Mouse (Mus musculus) liver, embryonic 14.5 days (tissue): ENCODE results near the gene Olfr70. TPM values are rescaled to one million over a fixed set of nuclear protein-coding genes. Genes with fewer than 3 reads are reported as not detected.

Experiments used
- ATAC-seq: fragments of 200-750 bp; cut with Nextera tagmentation; 2 replicates; pipeline ENCODE4 v1.8.0; 2017; ENCODE audit warnings: moderate number of reproducible peaks, mild to moderate bottlenecking, moderate library complexity; ENCODE audit not compliant: insufficient read depth
- DNase-seq, 3 experiments: peaks; one replicate each; pipeline ENCODE4 v3.0.0-alpha.2; 2012 to 2013; ENCODE audit warnings: low read depth in 3 of 3, low spot score in 3 of 3
- H3K27ac ChIP-seq: fragments of 300-500 bp; sonication (generic); 2 replicates; pipeline ENCODE4 v1.5.1; 2014; ENCODE audit warnings: moderate library complexity, mild to moderate bottlenecking, control low read depth, inconsistent platforms
- H3K27me3 ChIP-seq: fragments of 300-500 bp; sonication (generic); 2 replicates; pipeline ENCODE4 v1.6.1; 2014; ENCODE audit warnings: mild to moderate bottlenecking, low read length, moderate library complexity; ENCODE audit not compliant: control insufficient read depth, insufficient read depth
- H3K36me3 ChIP-seq: fragments of 300-500 bp; sonication (generic); replicated peaks from 2 replicates; pipeline ENCODE4 v1.6.1; 2014; ENCODE audit warnings: low read depth; ENCODE audit not compliant: control insufficient read depth, insufficient read depth
- H3K4me1 ChIP-seq, 2 experiments: fragments of 200-500 bp in 1 of 2; fragments of 300-500 bp in 1 of 2; sonication (generic) in 1 of 2; replicated peaks; 2 replicates each; pipeline ENCODE4 v1.6.1; 2012 to 2014; ENCODE audit warnings: antibody characterized with exemption in 1 of 2, inconsistent platforms in 1 of 2, low read length in 1 of 2; ENCODE audit not compliant: control insufficient read depth in 2 of 2, insufficient read depth in 2 of 2
- H3K4me2 ChIP-seq: fragments of 300-500 bp; sonication (generic); 2 replicates; pipeline ENCODE4 v1.6.1; 2014; ENCODE audit warnings: low read depth, mild to moderate bottlenecking, control low read depth, moderate library complexity
- H3K4me3 ChIP-seq, 2 experiments: fragments of 200-500 bp in 1 of 2; fragments of 300-500 bp in 1 of 2; sonication (generic) in 1 of 2; 2 replicates each; pipeline ENCODE4 v1.5.1; 2012 to 2014; ENCODE audit warnings: low read depth in 2 of 2, low read length in 2 of 2, mild to moderate bottlenecking in 2 of 2, control low read depth in 1 of 2, inconsistent platforms in 1 of 2, moderate library complexity in 1 of 2; ENCODE audit not compliant: insufficient read depth in 1 of 2
- H3K9ac ChIP-seq: fragments of 300-500 bp; sonication (generic); replicated peaks from 2 replicates; pipeline ENCODE4 v1.6.1; 2014; ENCODE audit warnings: mild to moderate bottlenecking, control low read depth, moderate library complexity
- H3K9me3 ChIP-seq: fragments of 300-500 bp; sonication (generic); 2 replicates; pipeline ENCODE4 v1.6.1; 2016; ENCODE audit warnings: low read length, mixed read lengths; ENCODE audit not compliant: control insufficient read depth
- CTCF ChIP-seq: IDR thresholded peaks from 2 replicates; pipeline ENCODE4 v1.5.1; 2016; ENCODE audit warnings: antibody characterized with exemption, low read depth, control low read depth
- EP300 ChIP-seq: IDR thresholded peaks from 2 replicates; pipeline ENCODE4 v1.6.1; 2016; ENCODE audit warnings: antibody characterized with exemption, low read depth
- WGBS: fragments of 180-500 bp; shearing (Covaris S2); extraction: QIAGEN DNeasy Blood & Tissue Kit; methylation state at CpG from one replicate; pipeline ENCODE4 v1.1.7; 2014; ENCODE audit not compliant: insufficient replicate concordance; 5-methylcytosine and 5-hydroxymethylcytosine counted together
- polyA plus RNA-seq, 2 experiments: library from polyadenylated mRNA; depleted of rRNA in 1 of 2; stranded (reverse) in 1 of 2; unstranded in 1 of 2; fragments of >200 nt; fragmentation: Nextera tagmentation in 1 of 2; extraction: Ambion mirVana in 1 of 2; gene quantifications; 2 replicates each; pipeline versions ENCODE4 v1.2.1 to v1.2.3; 2012 to 2014

The Olfr70 gene
- polyA plus RNA-seq, 2 experiments: not detected

DNA sequence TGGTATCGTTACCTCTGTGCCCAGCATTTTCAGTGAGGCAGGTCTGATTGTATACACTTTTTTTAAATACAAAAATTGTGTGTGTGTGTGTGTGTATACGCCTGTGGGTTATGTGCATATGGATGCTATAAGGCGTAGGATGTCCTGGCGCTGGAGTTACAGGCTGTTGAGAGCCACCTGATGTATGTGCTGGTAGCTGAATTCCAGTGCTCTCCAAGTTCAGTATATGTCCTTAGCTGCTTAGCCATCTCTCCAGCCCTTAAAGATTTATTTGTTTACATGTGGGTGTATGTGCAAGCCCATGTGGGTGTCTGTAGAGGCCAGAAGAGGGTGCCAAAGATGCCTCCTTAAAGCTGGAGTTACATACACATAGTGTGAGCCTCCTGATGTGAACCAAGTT is 43.5 kb downstream of the Olfr70 start:
- Histone ChIP-seq H3K27ac (no peak overlapping the region), H3K9ac (no peak overlapping the region; the same call in 1 of the 2 replicates), H3K9me3 (no peaks in the 10 kb centered on the region), H3K27me3 (peaks cover 11% of the 10 kb centered on the region), H3K36me3 (no peaks in the 10 kb centered on the region), H3K4me2 (peak overlapping the region; percentile 76), H3K4me1 (peaks cover 3 to 11% of the 10 kb centered on the region in 2 experiments), H3K4me3 (peak overlapping the region in 1 of 2 experiments; percentile 73; a peak in 2 of 4 replicates)
- 60% methylated on average over 4 of the region's 4 CpGs for WGBS
- TF ChIP-seq CTCF (peak; percentile 15), EP300 (no peak)
- ATAC-seq: no peak
- no peak for DNase-seq

DNA sequence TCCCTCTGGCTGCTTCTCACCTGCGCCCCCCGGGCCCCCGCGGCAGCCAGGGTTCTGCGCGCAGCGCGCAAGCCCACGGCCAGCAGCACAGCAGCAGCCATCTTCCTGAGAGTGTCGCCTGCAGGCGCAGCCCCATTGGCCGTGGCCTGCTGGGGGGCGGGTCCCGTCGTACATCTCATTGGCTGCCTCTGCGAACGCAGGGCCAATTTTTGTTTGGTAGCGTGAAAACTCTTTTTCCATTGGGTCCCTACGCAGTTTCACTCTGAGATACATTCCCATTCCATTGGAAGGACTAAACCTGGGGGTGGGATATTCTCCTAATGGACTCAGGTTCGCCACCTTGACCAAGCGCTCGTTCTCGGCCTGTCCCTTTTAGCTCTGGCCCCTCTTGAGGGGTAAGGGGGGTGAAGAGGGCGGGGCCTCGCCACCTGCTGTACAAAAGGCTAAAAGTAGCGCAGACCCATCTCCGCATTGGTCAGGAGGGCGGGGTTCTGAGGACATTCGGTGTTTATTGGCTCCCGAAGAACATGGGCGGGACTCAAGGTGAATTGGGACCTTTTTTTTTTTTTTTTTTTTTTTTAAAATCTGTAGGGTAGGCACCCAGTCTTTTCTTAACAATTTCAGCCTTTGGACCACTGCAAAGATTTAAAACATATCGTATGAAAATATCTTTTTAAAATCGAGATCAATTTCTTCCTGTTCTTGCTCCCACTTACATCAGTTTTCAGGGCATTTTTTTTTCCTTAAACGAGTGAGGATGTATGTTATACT is 44.1 kb downstream of the Olfr70 start, which contains the start of gene Hint2:
Hint2 (minus strand) TSS at position 128 of the 771 bp plus-strand sequence.
- ATAC-seq (peak; percentile 97), DNase-seq (peak; percentile 90 to 92 (median 91))
- H3K9ac ChIP-seq: peak within 1 kb of the TSS; percentile 77
- H3K9me3 ChIP-seq: no peaks in the 10 kb centered on the region
- H3K4me2 ChIP-seq: peak within 1 kb of the TSS; percentile 76
- no peaks in the 10 kb centered on the region for H3K36me3 ChIP-seq
- peak; percentile 41 for TF ChIP-seq CTCF
- TF ChIP-seq EP300: peak; percentile 19; the same call in 1 of the 2 replicates
- H3K4me1 ChIP-seq: peaks cover 3 to 11% of the 10 kb centered on the region in 2 experiments
- WGBS: under 1% methylated on average over 34 of the region's 34 CpGs
- H3K27ac ChIP-seq: no peak within 1 kb of the TSS; the same call in 1 of the 2 replicates
- H3K4me3 ChIP-seq: peak within 1 kb of the TSS; percentile 73 to 78
- H3K27me3 ChIP-seq: peaks cover 5% of the 10 kb centered on the region; the same call in 1 of the 2 replicates

DNA sequence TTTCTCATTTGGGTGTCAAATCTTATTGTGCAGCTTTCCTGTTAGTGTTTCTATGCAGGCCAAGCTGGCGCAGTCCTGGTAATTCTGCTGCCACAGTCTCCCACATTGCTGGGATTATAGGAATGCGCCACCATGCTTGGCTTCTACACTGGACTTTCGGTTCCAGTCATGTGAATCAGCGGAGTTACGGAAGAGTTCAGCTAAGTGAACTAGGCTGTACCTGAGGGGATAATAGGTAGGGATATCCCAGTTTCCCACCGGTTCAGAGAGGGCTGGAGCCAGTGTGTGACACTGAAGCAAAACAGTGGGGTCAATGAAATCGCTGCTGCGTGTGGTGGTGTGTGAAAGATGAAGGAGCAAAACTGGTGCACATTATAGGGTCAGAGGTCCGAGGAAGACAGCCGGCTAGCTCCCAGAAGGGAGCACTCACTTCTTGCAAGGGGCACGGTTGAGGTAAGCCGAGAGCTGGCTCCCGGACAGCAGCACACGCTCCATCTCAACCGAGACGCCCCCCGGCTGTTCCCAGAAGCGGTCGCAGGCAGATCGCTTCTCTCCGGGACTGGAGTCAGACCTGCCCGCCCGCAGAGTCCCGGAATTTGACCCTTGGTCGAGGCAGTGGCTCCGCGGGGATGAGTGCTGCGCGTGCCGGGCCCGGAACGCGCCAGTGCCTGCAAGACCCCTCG is 44.8 kb downstream of the Olfr70 start:
- ATAC-seq (peak; percentile 38), DNase-seq (no peak)
- H3K4me2 ChIP-seq: peak overlapping the region; percentile 76
- H3K27ac ChIP-seq: no peak overlapping the region; the same call in 1 of the 2 replicates
- H3K36me3 ChIP-seq: no peaks in the 10 kb centered on the region
- H3K4me1 ChIP-seq: peaks cover 3 to 11% of the 10 kb centered on the region in 2 experiments
- peak overlapping the region; percentile 73 to 78 for H3K4me3 ChIP-seq
- WGBS: 9% methylated on average over 34 of the region's 34 CpGs
- no peaks in the 10 kb centered on the region for H3K9me3 ChIP-seq
- peak overlapping the region; percentile 77 for H3K9ac ChIP-seq
- no peaks in the 10 kb centered on the region for H3K27me3 ChIP-seq
- peak; percentile 15; the same call in 1 of the 2 replicates for TF ChIP-seq CTCF
- no peak for TF ChIP-seq EP300

DNA sequence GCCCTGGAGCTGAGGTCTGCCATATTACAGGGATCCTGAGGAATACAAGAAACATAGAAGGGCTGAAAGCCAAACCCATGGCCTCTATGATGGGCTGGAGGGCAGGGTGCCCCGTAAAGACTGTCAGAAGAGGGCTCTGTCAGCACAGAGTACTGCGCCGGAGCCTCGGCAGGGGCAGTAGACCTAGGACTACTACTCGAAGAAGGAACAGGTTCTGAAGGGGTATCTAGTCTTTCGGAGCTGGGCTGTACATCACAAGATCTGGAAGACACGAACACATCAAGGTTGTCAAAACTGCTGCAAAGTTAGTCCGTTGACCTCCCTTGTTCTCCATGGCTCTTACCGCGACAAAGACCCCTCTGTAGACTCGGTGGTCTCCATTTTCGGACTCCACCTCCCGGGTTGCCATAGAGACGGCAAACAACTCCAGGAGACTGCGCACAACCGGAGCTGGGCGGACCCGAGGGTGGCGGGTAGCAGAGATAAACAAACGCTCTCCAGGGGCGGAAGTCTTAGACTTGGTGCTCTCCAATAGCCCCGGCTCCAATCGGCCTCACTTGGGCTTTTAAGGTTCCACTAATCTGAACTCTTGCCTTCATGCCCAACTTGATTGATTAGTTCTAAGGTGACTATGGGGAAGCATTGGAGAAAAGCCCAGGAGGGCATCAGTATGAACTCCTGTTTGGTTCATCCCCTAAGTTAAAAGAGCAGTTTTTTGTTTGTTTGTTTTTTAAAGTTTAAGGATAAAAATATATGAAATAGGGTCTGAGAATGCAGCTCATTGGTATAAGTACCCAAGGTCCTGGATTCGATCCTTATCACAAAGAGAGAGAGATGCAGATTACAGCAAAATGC is 47.2 kb downstream of the Olfr70 start, which contains the start of gene Spag8:
Spag8 (minus strand) TSS at position 434 of the 855 bp plus-strand sequence.
- Histone ChIP-seq H3K4me3 (peak within 1 kb of the TSS; percentile 17 to 57), H3K9me3 (peaks cover 5% of the 10 kb centered on the region), H3K4me1 (peaks cover 3 to 11% of the 10 kb centered on the region in 2 experiments), H3K36me3 (no peaks in the 10 kb centered on the region), H3K9ac (no peak within 1 kb of the TSS; the same call in 1 of the 2 replicates), H3K4me2 (peak within 1 kb of the TSS; percentile 50), H3K27me3 (no peaks in the 10 kb centered on the region), H3K27ac (no peak within 1 kb of the TSS)
- ATAC-seq (no peak), DNase-seq (peak in 2 of 3 experiments; percentile 28 to 46)
- 12% methylated on average over 24 of the region's 24 CpGs for WGBS
- TF ChIP-seq EP300: no peak
- TF ChIP-seq CTCF: no peak
